Mouse (Mus musculus) intestine, embryonic 14.5 days (tissue): ENCODE measurements around the gene Med12l. TPM values are rescaled to one million over a fixed set of nuclear protein-coding genes. Genes with fewer than 3 reads are reported as not detected.
A peak's percentile ranks its signal among the peaks of the same experiment; 100 is the strongest.

Source experiments
- ATAC-seq: fragments of 200-750 bp; cut with Nextera tagmentation; replicated peaks from 2 replicates; pipeline ENCODE4 v1.8.0; 2017; ENCODE audit warnings: low read depth, moderate number of reproducible peaks, moderate TSS enrichment, moderate library complexity; ENCODE audit not compliant: low FRiP score, low TSS enrichment
- DNase-seq: peaks from one replicate; pipeline ENCODE4 v3.0.0-alpha.2; 2018; ENCODE audit warnings: low spot score
- H3K27ac ChIP-seq: fragments of 300-500 bp; sonication (generic); 2 replicates; pipeline ENCODE4 v1.5.1; 2014; ENCODE audit warnings: low read depth, mild to moderate bottlenecking, control low read depth
- H3K27me3 ChIP-seq: fragments of 300-500 bp; sonication (generic); replicated peaks from 2 replicates; pipeline ENCODE4 v1.6.1; 2014; ENCODE audit warnings: low read length, control low read depth; ENCODE audit not compliant: control insufficient read depth, insufficient read depth
- H3K36me3 ChIP-seq: fragments of 300-500 bp; sonication (generic); 2 replicates; pipeline ENCODE4 v1.6.1; 2014; ENCODE audit warnings: low read length, control low read depth; ENCODE audit not compliant: control insufficient read depth, insufficient read depth
- H3K4me1 ChIP-seq: fragments of 300-500 bp; sonication (generic); replicated peaks from 2 replicates; pipeline ENCODE4 v1.6.1; 2014; ENCODE audit warnings: low read length, control low read depth, mixed read lengths; ENCODE audit not compliant: control insufficient read depth, insufficient read depth
- H3K4me2 ChIP-seq: fragments of 300-500 bp; sonication (generic); 2 replicates; pipeline ENCODE4 v1.6.1; 2014; ENCODE audit warnings: low read length
- H3K4me3 ChIP-seq: fragments of 300-500 bp; sonication (generic); 2 replicates; pipeline ENCODE4 v1.5.1; 2014; ENCODE audit warnings: low read depth, low read length, control low read depth, mixed read lengths
- H3K9ac ChIP-seq: fragments of 300-500 bp; sonication (generic); 2 replicates; pipeline ENCODE4 v1.6.1; 2014; ENCODE audit warnings: mild to moderate bottlenecking, low read length
- H3K9me3 ChIP-seq: fragments of 300-500 bp; sonication (generic); 2 replicates; pipeline ENCODE4 v1.6.1; 2016; ENCODE audit warnings: low read length, control low read depth; ENCODE audit not compliant: control insufficient read depth
- WGBS: fragments of 180-500 bp; shearing (Covaris S2); extraction: QIAGEN DNeasy Blood & Tissue Kit; methylation state at CpG from one replicate; pipeline ENCODE4 v1.1.7; 2014; 5-methylcytosine and 5-hydroxymethylcytosine counted together
- polyA plus RNA-seq: library from polyadenylated mRNA; unstranded; fragments of >200 nt; fragmentation: Nextera tagmentation; extraction: Ambion mirVana; gene quantifications from 2 replicates; pipeline ENCODE4 v1.2.1, GENCODE M21; 2014

The Med12l gene
- polyA plus RNA-seq, 1 experiment from 2014 or later, result 2.4 TPM

DNA sequence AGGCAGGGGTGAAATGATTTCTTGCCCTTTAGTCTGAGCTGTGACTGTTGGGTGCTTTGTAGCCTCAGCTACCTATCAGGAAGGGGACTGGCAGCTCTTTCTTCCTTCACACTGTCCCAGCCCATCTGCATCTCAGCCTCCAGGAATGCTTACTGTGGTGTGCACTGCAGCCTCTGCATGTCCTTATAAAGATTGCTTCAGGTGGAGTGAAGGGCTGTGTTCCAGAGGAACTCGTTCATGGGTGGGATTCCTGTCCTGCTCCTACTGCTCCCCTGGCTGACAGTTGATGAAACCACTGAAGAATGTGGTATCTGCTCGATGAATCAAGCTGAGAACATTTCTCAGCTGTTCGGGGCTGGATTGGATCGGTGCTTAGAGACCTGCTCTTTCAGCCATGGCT is 181.7 kb downstream of the Med12l start:
- no peak for ATAC-seq
- no peak for DNase-seq
- Histone ChIP-seq H3K27me3 (no peaks in the 10 kb centered on the region), H3K9ac (no peak overlapping the region), H3K4me3 (no peak overlapping the region), H3K9me3 (no peaks in the 10 kb centered on the region), H3K4me1 (no peaks in the 10 kb centered on the region), H3K36me3 (no peaks in the 10 kb centered on the region), H3K4me2 (no peak overlapping the region), H3K27ac (no peak overlapping the region)
- 73% methylated on average over 4 of the region's 4 CpGs for WGBS

DNA sequence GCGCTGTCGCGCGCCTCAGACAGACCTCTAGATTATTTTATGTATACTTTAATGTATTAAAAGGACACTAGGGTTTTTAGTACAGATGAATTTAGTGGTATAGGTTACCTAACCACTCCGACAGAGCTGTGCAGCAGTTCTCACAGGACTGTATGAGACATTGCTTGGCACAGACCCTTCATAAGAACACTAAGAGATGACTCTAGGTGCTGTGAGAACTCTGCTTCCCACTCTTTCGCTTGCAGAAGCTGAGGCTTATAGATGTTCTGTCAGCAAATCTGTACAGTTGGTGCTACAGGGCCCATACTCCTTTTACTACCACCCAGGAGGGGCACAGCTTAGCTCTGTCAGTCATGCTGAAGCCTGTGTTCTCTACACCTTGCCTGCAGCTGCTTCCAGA is 186.0 kb downstream of the Med12l start:
- H3K4me1 ChIP-seq, result no peaks in the 10 kb centered on the region
- DNase-seq (peak; percentile 46), ATAC-seq (no peak)
- H3K36me3 ChIP-seq, result no peaks in the 10 kb centered on the region
- no peaks in the 10 kb centered on the region for H3K9me3 ChIP-seq
- WGBS, result 94% methylated on average over 6 of the region's 6 CpGs
- H3K9ac ChIP-seq, result no peak overlapping the region
- no peak overlapping the region for H3K4me2 ChIP-seq
- H3K4me3 ChIP-seq, result no peak overlapping the region
- no peak overlapping the region for H3K27ac ChIP-seq
- H3K27me3 ChIP-seq, result no peaks in the 10 kb centered on the region

DNA sequence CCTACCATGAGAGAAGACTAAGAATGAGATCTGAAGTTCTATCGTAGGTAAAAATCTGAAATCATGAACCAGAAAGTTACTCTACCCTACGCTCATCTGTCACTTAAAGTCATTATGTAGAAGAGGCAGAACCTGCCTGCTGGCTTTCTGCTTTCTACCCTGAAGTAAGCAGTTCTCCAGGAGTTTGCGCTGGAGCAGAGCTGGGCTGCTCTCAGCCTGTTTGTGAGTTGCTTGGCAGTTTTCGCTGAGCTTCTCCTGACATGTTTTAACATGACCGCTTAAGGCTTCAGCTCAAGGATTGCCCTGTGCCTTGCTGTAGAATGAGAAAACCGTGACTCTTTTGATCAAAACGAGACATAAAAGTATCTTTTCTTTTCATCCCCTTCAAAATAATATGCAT is 188.5 kb downstream of the Med12l start:
- Histone ChIP-seq H3K9ac (no peak overlapping the region), H3K27ac (no peak overlapping the region)
- 86% methylated on average over 7 of the region's 7 CpGs for WGBS

DNA sequence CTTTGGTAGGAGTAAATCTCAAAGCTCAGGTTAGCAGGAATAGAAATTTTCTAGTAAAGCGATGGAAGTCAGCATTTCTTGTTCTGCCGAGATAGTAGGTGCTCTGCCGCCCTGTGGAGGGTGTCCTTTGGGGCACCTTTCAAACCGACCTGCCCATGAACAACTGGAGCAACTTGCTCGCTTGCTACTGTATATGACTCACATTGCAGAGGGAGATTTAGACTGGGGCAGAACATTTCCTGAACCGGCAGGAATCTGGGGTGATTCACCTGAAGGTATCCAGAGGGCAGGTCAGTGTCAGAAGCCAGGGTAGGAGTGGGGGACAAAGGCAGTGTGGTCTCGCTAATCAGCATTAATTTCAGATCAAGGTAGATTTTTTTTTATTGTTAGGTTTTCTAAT is 189.3 kb downstream of the Med12l start, which contains the start of gene Gpr87:
Gene Gpr87, minus strand, starts transcription at position 167 of the 400 bp plus-strand sequence.
- no peak within 1 kb of the TSS for H3K27ac ChIP-seq
- no peaks in the 10 kb centered on the region for H3K4me1 ChIP-seq
- 86% methylated on average over 7 of the region's 7 CpGs for WGBS
- H3K9me3 ChIP-seq, result no peaks in the 10 kb centered on the region
- no peaks in the 10 kb centered on the region for H3K27me3 ChIP-seq
- no peak within 1 kb of the TSS for H3K9ac ChIP-seq
- ATAC-seq (no peak), DNase-seq (peak; percentile 13)
- H3K4me3 ChIP-seq, result no peak within 1 kb of the TSS
- H3K4me2 ChIP-seq, result no peak within 1 kb of the TSS
- H3K36me3 ChIP-seq, result no peaks in the 10 kb centered on the region

More for the DNA sequence above, 188.5 kb downstream of the Med12l start:
- Histone ChIP-seq H3K4me1 (no peaks in the 10 kb centered on the region), H3K4me2 (no peak overlapping the region), H3K27me3 (no peaks in the 10 kb centered on the region), H3K4me3 (no peak overlapping the region), H3K9me3 (no peaks in the 10 kb centered on the region), H3K36me3 (no peaks in the 10 kb centered on the region)
- DNase-seq (no peak), ATAC-seq (no peak)

GRCm38 (mm10) chr3:59197329-59197948 is 191.8 kb downstream of the Med12l start:
- H3K4me3 ChIP-seq, result no peak overlapping the region
- no peak overlapping the region for H3K4me2 ChIP-seq
- DNase-seq (peak; percentile 38), ATAC-seq (no peak)
- H3K36me3 ChIP-seq, result no peaks in the 10 kb centered on the region
- H3K9me3 ChIP-seq, result no peaks in the 10 kb centered on the region
- no peak overlapping the region for H3K27ac ChIP-seq
- 84% methylated on average over 4 of the region's 4 CpGs for WGBS
- no peak overlapping the region for H3K9ac ChIP-seq
- no peaks in the 10 kb centered on the region for H3K27me3 ChIP-seq
- H3K4me1 ChIP-seq, result no peaks in the 10 kb centered on the region

DNA sequence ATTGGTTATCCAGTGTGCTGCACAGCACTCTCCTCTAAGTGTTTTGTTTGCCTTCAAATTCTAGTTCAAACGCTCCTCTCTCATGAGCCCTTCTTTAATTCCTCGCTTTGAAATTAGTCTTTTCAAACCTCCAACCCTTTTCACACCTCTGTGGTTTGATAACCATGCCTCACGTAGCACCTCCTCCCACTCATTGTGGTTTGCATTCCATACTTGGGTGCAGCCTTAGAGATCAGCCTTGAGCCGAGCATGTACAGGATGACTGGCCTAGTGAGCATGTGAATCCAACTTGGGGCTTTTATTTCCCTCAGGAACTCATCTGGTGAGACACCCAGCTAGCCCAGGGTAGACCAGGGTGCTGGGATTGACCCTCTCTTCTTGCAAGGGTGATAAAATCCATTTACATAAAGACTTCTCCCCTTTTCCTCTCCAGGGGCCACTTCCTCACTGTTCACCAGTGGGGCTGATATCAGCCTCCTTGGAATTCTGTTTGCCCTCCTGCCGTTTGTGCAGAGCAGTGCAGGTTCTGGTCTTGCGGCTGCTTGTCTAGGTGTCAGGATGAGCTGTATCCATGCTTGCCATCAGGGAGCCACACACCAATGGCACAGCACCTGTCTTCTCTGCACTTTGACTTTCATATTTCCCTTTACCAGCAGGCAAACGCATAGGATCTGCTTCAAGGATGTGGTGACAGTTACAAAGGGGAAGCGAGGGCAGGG is 198.3 kb downstream of the Med12l start:
- Histone ChIP-seq H3K36me3 (no peaks in the 10 kb centered on the region), H3K4me2 (no peak overlapping the region), H3K4me3 (no peak overlapping the region), H3K27ac (no peak overlapping the region), H3K27me3 (no peaks in the 10 kb centered on the region), H3K4me1 (no peaks in the 10 kb centered on the region), H3K9ac (no peak overlapping the region), H3K9me3 (no peaks in the 10 kb centered on the region)
- 68% methylated on average over 8 of the region's 8 CpGs for WGBS
- DNase-seq, result no peak
- ATAC-seq, result no peak

- Histone ChIP-seq H3K9me3 (no peaks in the 10 kb centered on the region), H3K4me1 (no peaks in the 10 kb centered on the region), H3K27me3 (no peaks in the 10 kb centered on the region), H3K36me3 (no peaks in the 10 kb centered on the region), H3K4me2 (no peak overlapping the region), H3K9ac (no peak overlapping the region), H3K27ac (no peak overlapping the region), H3K4me3 (no peak overlapping the region)
- 54% methylated on average over 11 of the region's 11 CpGs for whole genome bisulfite sequencing
- DNase-seq (no peak), ATAC-seq (no peak)
These were observed 199.3 kb downstream of the Med12l start for GRCm38 (mm10) chr3:59204719-59205503.

- H3K4me3 ChIP-seq, result no peak overlapping the region
- DNase-seq (no peak), ATAC-seq (no peak)
- H3K9ac ChIP-seq, result no peak overlapping the region
- no peaks in the 10 kb centered on the region for H3K27me3 ChIP-seq
- no peaks in the 10 kb centered on the region for H3K9me3 ChIP-seq
- H3K27ac ChIP-seq, result no peak overlapping the region
- H3K36me3 ChIP-seq, result no peaks in the 10 kb centered on the region
- 85% methylated on average over 4 of the region's 4 CpGs for WGBS
- H3K4me2 ChIP-seq, result no peak overlapping the region
- H3K4me1 ChIP-seq, result no peaks in the 10 kb centered on the region
These were observed 200.3 kb downstream of the Med12l start for GRCm38 (mm10) chr3:59205941-59206340.
